Mouse (Mus musculus): ENCODE results near the gene Acaca. TPM values are rescaled to one million over a fixed set of nuclear protein-coding genes. Genes with fewer than 3 reads are reported as not detected.

Acaca gene
- polyA plus RNA-seq, 1 experiment from 2014 or later = 22.5 TPM

DNA sequence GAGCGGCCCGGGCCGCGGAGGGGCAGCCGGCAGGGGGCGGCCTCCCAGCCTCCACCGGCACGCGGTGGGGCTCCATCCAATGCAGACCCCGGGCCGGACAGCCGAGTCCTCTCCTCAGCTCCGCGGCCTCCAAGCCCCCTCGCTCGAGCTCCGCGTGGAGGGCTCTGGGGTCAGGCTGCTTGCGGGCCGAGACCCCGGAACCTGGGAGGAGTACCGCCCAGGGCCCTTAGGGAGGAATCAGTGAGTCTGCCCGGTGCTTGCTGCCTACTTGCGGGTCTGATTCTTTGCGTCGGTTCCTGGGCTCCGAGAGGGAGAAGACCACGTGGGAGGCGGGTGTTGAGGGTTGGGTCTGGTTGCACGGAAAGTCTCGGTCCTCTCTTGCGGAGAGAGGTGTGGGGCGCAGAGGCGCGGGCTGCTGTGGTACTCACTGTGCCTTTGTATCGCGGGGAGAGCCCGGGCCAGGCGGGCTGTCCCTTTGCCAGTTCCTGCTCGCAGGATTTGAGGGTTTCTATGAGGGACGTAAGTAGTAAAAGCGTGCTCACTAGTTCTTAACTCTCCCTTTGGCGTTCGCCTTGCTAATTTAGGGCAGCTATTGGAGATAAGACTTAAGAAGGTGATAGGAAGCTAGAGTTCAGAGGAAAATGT, 50.6 kb downstream of the Acaca start:
- H3K4me1 ChIP-seq (ENCODE audit: control insufficient read depth, insufficient read depth, low read length) = no peaks in the 10 kb centered on the region
- no peaks in the 10 kb centered on the region for H3K27me3 ChIP-seq (ENCODE audit: control insufficient read depth, insufficient read depth, low read length)
- peak overlapping the region; percentile 65 for H3K9ac ChIP-seq (replicated peaks; ENCODE audit: low read length)
- H3K4me2 ChIP-seq (ENCODE audit: low read depth, low read length) = peak overlapping the region; percentile 54
- no peaks in the 10 kb centered on the region for H3K36me3 ChIP-seq (replicated peaks; ENCODE audit: control insufficient read depth, insufficient read depth, low read depth, low read length)
- peak; percentile 68 for ATAC-seq (replicated peaks; ENCODE audit: insufficient number of reproducible peaks, low FRiP score, low TSS enrichment, low read depth)
- peak; percentile 78 for DNase-seq (ENCODE audit: low spot score)
- H3K27ac ChIP-seq (replicated peaks; ENCODE audit: low read depth, low read length) = peak overlapping the region; percentile 74
- peak overlapping the region; percentile 53 for H3K4me3 ChIP-seq (ENCODE audit: low read depth, low read length)
- WGBS = 0% methylated on average over 43 of the region's 44 CpGs
- H3K9me3 ChIP-seq (replicated peaks; ENCODE audit: control insufficient read depth, low read length) = no peaks in the 10 kb centered on the region

GRCm38 (mm10) chr11:84181286-84181685, 51.8 kb downstream of the Acaca start:
- H3K9ac ChIP-seq (replicated peaks; ENCODE audit: low read length) = peak overlapping the region; percentile 57

DNA sequence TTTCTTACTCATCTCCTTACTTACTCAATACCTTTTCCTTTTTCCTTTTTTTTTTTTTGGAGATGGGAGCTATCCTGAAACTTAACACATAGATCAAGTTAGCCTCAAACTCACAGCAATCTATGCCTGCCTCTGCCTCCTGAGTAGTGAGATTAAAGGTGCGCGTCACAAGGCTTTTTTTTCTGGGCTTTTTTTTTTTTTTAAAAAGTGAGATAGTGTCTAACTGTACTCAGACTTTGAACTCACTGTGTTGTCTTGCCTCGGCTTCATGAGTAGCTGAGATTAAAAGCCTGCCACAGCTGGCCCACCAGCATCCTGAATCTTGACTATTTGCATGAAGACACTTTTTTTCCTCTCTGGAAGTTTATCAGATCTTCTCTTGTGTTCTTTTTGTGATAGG, 59.1 kb downstream of the Acaca start:
- no peaks in the 10 kb centered on the region for H3K27me3 ChIP-seq (ENCODE audit: control insufficient read depth, insufficient read depth, low read length)
- no peak overlapping the region for H3K4me2 ChIP-seq (ENCODE audit: low read depth, low read length)
- no peak overlapping the region for H3K4me3 ChIP-seq (ENCODE audit: low read depth, low read length)
- no peak overlapping the region for H3K27ac ChIP-seq (replicated peaks; ENCODE audit: low read depth, low read length)
- WGBS = 85% methylated on average over 3 of the region's 3 CpGs
- ATAC-seq (replicated peaks; ENCODE audit: insufficient number of reproducible peaks, low FRiP score, low TSS enrichment, low read depth) (no peak), DNase-seq (ENCODE audit: low spot score) (no peak)
- no peaks in the 10 kb centered on the region for H3K36me3 ChIP-seq (replicated peaks; ENCODE audit: control insufficient read depth, insufficient read depth, low read depth, low read length)
- no peaks in the 10 kb centered on the region for H3K9me3 ChIP-seq (replicated peaks; ENCODE audit: control insufficient read depth, low read length)
- H3K4me1 ChIP-seq (ENCODE audit: control insufficient read depth, insufficient read depth, low read length) = no peaks in the 10 kb centered on the region; the same call in 1 of the 2 replicates
- no peak overlapping the region for H3K9ac ChIP-seq (replicated peaks; ENCODE audit: low read length)

More at GRCm38 (mm10) chr11:84181286-84181685, 51.8 kb downstream of the Acaca start:
- Histone ChIP-seq H3K4me3 (ENCODE audit: low read depth, low read length) (no peak overlapping the region; the same call in 1 of the 2 replicates), H3K4me1 (ENCODE audit: control insufficient read depth, insufficient read depth, low read length) (no peaks in the 10 kb centered on the region), H3K4me2 (ENCODE audit: low read depth, low read length) (peak overlapping the region; percentile 54), H3K27ac (replicated peaks; ENCODE audit: low read depth, low read length) (no peak overlapping the region), H3K27me3 (ENCODE audit: control insufficient read depth, insufficient read depth, low read length) (no peaks in the 10 kb centered on the region), H3K36me3 (replicated peaks; ENCODE audit: control insufficient read depth, insufficient read depth, low read depth, low read length) (no peaks in the 10 kb centered on the region), H3K9me3 (replicated peaks; ENCODE audit: control insufficient read depth, low read length) (no peaks in the 10 kb centered on the region)
- WGBS = 63% methylated on average over 2 of the region's 2 CpGs
- ATAC-seq (replicated peaks; ENCODE audit: insufficient number of reproducible peaks, low FRiP score, low TSS enrichment, low read depth) (no peak), DNase-seq (ENCODE audit: low spot score) (no peak)

DNA sequence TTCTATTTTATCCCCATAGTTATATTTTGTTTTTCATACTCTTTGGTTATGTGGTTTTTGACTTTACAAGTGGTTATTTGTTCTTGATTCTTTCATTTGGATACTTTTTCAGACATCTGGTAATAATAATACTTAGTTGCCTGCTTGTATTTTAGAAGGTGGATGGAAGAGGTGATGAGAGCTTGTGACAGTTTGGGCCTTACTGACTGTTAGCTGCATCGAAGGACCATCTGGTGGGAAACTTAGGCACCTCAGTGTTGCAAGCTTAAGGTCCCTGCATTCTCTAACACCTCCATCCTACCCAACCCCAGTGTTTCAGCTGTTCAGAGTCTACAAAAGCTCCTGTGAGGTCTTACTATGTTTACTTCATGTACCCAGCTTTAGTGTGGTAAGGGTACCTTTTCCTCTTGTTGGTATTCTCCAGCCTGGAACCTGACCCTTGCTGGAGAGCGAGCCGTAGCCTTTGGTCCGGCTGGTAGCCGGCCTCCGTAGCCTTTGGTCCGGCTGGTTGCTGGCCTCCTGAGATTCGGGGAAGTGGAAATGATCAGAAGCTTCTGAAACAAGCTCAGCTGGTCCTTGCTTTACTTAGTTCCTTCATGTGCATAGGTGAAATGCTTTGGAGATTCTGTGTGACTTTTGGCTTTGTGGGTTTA, 61.2 kb downstream of the Acaca start:
- Histone ChIP-seq H3K27ac (replicated peaks; ENCODE audit: low read depth, low read length) (no peak overlapping the region), H3K4me1 (ENCODE audit: control insufficient read depth, insufficient read depth, low read length) (no peaks in the 10 kb centered on the region; the same call in 1 of the 2 replicates), H3K9me3 (replicated peaks; ENCODE audit: control insufficient read depth, low read length) (no peaks in the 10 kb centered on the region), H3K9ac (replicated peaks; ENCODE audit: low read length) (no peak overlapping the region), H3K27me3 (ENCODE audit: control insufficient read depth, insufficient read depth, low read length) (no peaks in the 10 kb centered on the region), H3K4me3 (ENCODE audit: low read depth, low read length) (no peak overlapping the region), H3K36me3 (replicated peaks; ENCODE audit: control insufficient read depth, insufficient read depth, low read depth, low read length) (no peaks in the 10 kb centered on the region), H3K4me2 (ENCODE audit: low read depth, low read length) (no peak overlapping the region)
- no peak for DNase-seq (ENCODE audit: low spot score)
- ATAC-seq (replicated peaks; ENCODE audit: insufficient number of reproducible peaks, low FRiP score, low TSS enrichment, low read depth) = no peak
- 77% methylated on average over 8 of the region's 8 CpGs for WGBS

DNA sequence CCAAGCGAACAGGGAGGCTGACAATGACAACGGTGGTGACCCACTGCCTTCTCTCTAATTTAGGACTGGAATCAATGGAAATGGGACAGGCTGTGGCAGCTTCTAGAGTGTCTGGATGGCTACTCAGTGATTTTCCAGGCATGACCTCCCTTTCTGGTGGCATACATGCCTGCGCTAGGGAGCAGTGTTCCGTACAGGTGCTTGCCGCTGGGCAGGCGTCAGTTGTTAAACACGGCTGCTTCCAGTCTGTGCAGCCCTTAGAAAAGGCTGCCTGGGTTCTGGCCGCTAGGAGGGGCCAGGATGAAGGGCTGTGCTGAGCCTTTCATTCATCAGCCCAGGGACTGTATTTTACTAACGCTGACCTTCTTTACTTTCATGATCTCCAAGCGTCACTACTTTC, 63.8 kb downstream of the Acaca start:
- Histone ChIP-seq H3K4me2 (ENCODE audit: low read depth, low read length) (no peak overlapping the region), H3K36me3 (replicated peaks; ENCODE audit: control insufficient read depth, insufficient read depth, low read depth, low read length) (no peaks in the 10 kb centered on the region), H3K9me3 (replicated peaks; ENCODE audit: control insufficient read depth, low read length) (no peaks in the 10 kb centered on the region), H3K4me1 (ENCODE audit: control insufficient read depth, insufficient read depth, low read length) (no peaks in the 10 kb centered on the region; the same call in 1 of the 2 replicates), H3K27me3 (ENCODE audit: control insufficient read depth, insufficient read depth, low read length) (no peaks in the 10 kb centered on the region), H3K9ac (replicated peaks; ENCODE audit: low read length) (no peak overlapping the region), H3K4me3 (ENCODE audit: low read depth, low read length) (no peak overlapping the region), H3K27ac (replicated peaks; ENCODE audit: low read depth, low read length) (no peak overlapping the region)
- DNase-seq (ENCODE audit: low spot score) = no peak
- 74% methylated on average over 10 of the region's 10 CpGs for WGBS
- ATAC-seq (replicated peaks; ENCODE audit: insufficient number of reproducible peaks, low FRiP score, low TSS enrichment, low read depth) = no peak

DNA sequence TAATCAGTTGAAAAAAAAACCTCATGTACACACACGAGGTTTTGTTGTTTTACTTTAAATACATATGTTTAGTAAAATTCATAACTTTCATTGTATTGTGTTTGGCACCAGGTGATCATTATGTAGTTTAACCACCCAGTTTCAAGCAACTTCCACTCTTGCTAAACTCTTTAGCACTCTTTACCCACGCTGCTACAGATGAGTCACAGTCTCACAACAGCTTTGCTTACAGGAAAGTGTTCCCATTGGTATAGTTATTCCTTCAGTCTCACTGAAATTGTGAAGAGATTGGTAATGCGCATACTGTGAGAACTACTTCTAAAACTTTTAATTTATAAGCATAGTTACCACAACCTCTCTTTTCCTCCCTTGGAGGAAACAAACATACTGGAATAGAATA, 65.3 kb downstream of the Acaca start:
- no peak for DNase-seq (ENCODE audit: low spot score)
- Histone ChIP-seq H3K4me2 (ENCODE audit: low read depth, low read length) (no peak overlapping the region), H3K27me3 (ENCODE audit: control insufficient read depth, insufficient read depth, low read length) (no peaks in the 10 kb centered on the region), H3K9ac (replicated peaks; ENCODE audit: low read length) (no peak overlapping the region), H3K9me3 (replicated peaks; ENCODE audit: control insufficient read depth, low read length) (no peaks in the 10 kb centered on the region), H3K27ac (replicated peaks; ENCODE audit: low read depth, low read length) (no peak overlapping the region), H3K4me1 (ENCODE audit: control insufficient read depth, insufficient read depth, low read length) (no peaks in the 10 kb centered on the region; the same call in 1 of the 2 replicates), H3K36me3 (replicated peaks; ENCODE audit: control insufficient read depth, insufficient read depth, low read depth, low read length) (no peaks in the 10 kb centered on the region), H3K4me3 (ENCODE audit: low read depth, low read length) (no peak overlapping the region)
- ATAC-seq (replicated peaks; ENCODE audit: insufficient number of reproducible peaks, low FRiP score, low TSS enrichment, low read depth) = no peak
- 90% methylated on average over 3 of the region's 3 CpGs for WGBS

DNA sequence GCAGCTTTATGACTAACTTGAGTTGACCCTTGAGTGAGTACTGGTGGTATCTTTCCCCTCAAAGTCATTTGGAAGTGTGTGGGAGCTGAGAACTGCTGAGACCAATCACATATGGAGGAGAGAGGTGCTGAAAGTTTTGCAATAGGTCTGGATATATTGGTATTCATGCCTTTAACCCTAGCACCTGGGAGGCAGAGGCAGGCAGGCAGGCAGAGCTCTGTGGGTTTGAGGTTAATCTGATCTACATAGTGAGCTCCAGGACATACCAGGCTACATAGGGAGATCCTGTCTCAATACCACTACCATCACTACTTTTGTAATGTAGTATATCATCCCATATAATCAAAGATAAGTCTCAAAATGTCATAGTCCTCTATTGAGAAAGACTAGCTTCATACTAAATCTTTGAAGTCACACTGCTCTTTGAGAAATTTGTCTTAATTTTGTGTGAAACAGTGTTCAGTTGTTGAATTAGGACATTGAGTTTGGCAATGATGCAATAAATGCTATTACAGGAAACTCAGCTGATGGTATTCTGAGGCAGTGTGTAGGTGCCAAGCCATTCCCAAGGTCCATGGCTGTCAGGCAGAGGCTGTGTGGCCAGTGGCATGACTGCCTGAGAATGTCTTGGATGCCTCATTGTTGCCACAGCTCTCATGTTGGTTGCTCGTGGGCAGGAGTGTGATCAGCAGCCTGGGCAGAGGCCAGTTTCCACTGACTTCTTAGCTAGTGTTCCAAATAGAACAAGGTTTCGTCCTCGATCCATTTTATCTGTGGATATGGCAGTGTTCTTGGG, 68.3 kb downstream of the Acaca start:
- H3K36me3 ChIP-seq (replicated peaks; ENCODE audit: control insufficient read depth, insufficient read depth, low read depth, low read length) = no peaks in the 10 kb centered on the region
- ATAC-seq (replicated peaks; ENCODE audit: insufficient number of reproducible peaks, low FRiP score, low TSS enrichment, low read depth) (no peak), DNase-seq (ENCODE audit: low spot score) (no peak)
- H3K9me3 ChIP-seq (replicated peaks; ENCODE audit: control insufficient read depth, low read length) = no peaks in the 10 kb centered on the region
- H3K4me3 ChIP-seq (ENCODE audit: low read depth, low read length) = no peak overlapping the region
- H3K27me3 ChIP-seq (ENCODE audit: control insufficient read depth, insufficient read depth, low read length) = no peaks in the 10 kb centered on the region
- 86% methylated on average over 3 of the region's 3 CpGs for WGBS
- no peak overlapping the region for H3K9ac ChIP-seq (replicated peaks; ENCODE audit: low read length)
- no peak overlapping the region for H3K4me2 ChIP-seq (ENCODE audit: low read depth, low read length)
- no peak overlapping the region for H3K27ac ChIP-seq (replicated peaks; ENCODE audit: low read depth, low read length)
- H3K4me1 ChIP-seq (ENCODE audit: control insufficient read depth, insufficient read depth, low read length) = no peaks in the 10 kb centered on the region; the same call in 1 of the 2 replicates

GRCm38 (mm10) chr11:84205776-84206175, 76.3 kb downstream of the Acaca start:
- DNase-seq (ENCODE audit: low spot score) = no peak
- 54% methylated on average over 4 of the region's 4 CpGs for WGBS
- H3K27ac ChIP-seq (replicated peaks; ENCODE audit: low read depth, low read length) = no peak overlapping the region
- no peak overlapping the region for H3K4me3 ChIP-seq (ENCODE audit: low read depth, low read length)
- H3K27me3 ChIP-seq (ENCODE audit: control insufficient read depth, insufficient read depth, low read length) = no peaks in the 10 kb centered on the region
- H3K9ac ChIP-seq (replicated peaks; ENCODE audit: low read length) = no peak overlapping the region
- H3K9me3 ChIP-seq (replicated peaks; ENCODE audit: control insufficient read depth, low read length) = no peaks in the 10 kb centered on the region
- no peaks in the 10 kb centered on the region for H3K36me3 ChIP-seq (replicated peaks; ENCODE audit: control insufficient read depth, insufficient read depth, low read depth, low read length)
- H3K4me2 ChIP-seq (ENCODE audit: low read depth, low read length) = no peak overlapping the region
- H3K4me1 ChIP-seq (ENCODE audit: control insufficient read depth, insufficient read depth, low read length) = no peaks in the 10 kb centered on the region
- no peak for ATAC-seq (replicated peaks; ENCODE audit: insufficient number of reproducible peaks, low FRiP score, low TSS enrichment, low read depth)

Measured in embryonic facial prominence, embryonic 11.5 days (tissue).